16 mouse cellular contexts compared by ENCODE assay signal in genomic region chr2:142838775-142839174, GRCm38 (mm10).
DNase-seq lines count a peak whose midpoint lies in the region; ATAC-seq lines count a peak whose summit lies in the region.
"Had no signal": no experiment of that assay in that cellular context is flagged by ENCODE, and none has a peak within 500 bp of the region (broad histone marks: within the 10 kb centered on the region; RNA-seq: fewer than 3 reads in every experiment).

No protein-coding gene starts in this region.

- ATAC-seq in limb, embryonic 12.5 days (ENCODE audit: insufficient number of reproducible peaks, insufficient read depth, low FRiP score, low TSS enrichment, low read depth) = no peak
- no peak for ATAC-seq in lung, embryonic 16.5 days (ENCODE audit: low read depth)
- ATAC-seq in intestine, embryonic 16.5 days = peak; percentile 65
- no peak for ATAC-seq in stomach, embryonic 16.5 days (ENCODE audit: insufficient read depth, low FRiP score)
- no peak for ATAC-seq in hindbrain, embryonic 16.5 days
- ATAC-seq: forebrain, embryonic 13.5 days; forebrain, postnatal 0 days had no signal

- peak overlapping the region; percentile 56; the same call in 1 of the 2 replicates for H3K27ac ChIP-seq in limb, embryonic 12.5 days
- H3K27ac ChIP-seq in limb, embryonic 10.5 days = no peak overlapping the region
- peak overlapping the region; percentile 79 for H3K27ac ChIP-seq in lung, embryonic 16.5 days (ENCODE audit: low read length)
- 0 out of 2 replicates have a peak overlapping the region, but pooled peaks have one; percentile 45 for H3K27ac ChIP-seq in intestine, embryonic 16.5 days (ENCODE audit: low read length)
- peak overlapping the region; percentile 75 for H3K27ac ChIP-seq in stomach, embryonic 16.5 days (ENCODE audit: low read length)
- H3K27ac ChIP-seq in hindbrain, embryonic 16.5 days (ENCODE audit: low read depth, low read length) = no peak overlapping the region
- H3K27ac ChIP-seq: embryonic facial prominence, embryonic 10.5 days; forebrain, embryonic 13.5 days; hindbrain, embryonic 10.5 days; hindbrain, embryonic 14.5 days had no signal

- H3K4me1 ChIP-seq in limb, embryonic 12.5 days (replicated peaks) = peaks cover 6% of the 10 kb centered on the region
- H3K4me1 ChIP-seq in limb, embryonic 10.5 days = no peaks in the 10 kb centered on the region
- H3K4me1 ChIP-seq in lung, embryonic 16.5 days (replicated peaks; ENCODE audit: control insufficient read depth, insufficient read depth, low read length) = peaks cover 8% of the 10 kb centered on the region; the same call in 1 of the 2 replicates
- H3K4me1 ChIP-seq in intestine, embryonic 16.5 days (ENCODE audit: control insufficient read depth, insufficient read depth, low read length) = 0 out of 2 replicates have a peak, but pooled peaks cover 2% of the 10 kb centered on the region
- 0 out of 2 replicates have a peak, but pooled peaks cover 3% of the 10 kb centered on the region for H3K4me1 ChIP-seq in stomach, embryonic 16.5 days (ENCODE audit: control insufficient read depth, insufficient read depth, low read length)
- H3K4me1 ChIP-seq in hindbrain, embryonic 16.5 days (ENCODE audit: control insufficient read depth, insufficient read depth, low read depth, low read length) = no peaks in the 10 kb centered on the region
- H3K4me1 ChIP-seq: embryonic facial prominence, embryonic 10.5 days; hindbrain, embryonic 10.5 days had no signal

- no peak overlapping the region for H3K9ac ChIP-seq in limb, embryonic 12.5 days (replicated peaks)
- H3K9ac ChIP-seq in lung, embryonic 16.5 days (ENCODE audit: low read length) = no peak overlapping the region
- no peak overlapping the region for H3K9ac ChIP-seq in intestine, embryonic 16.5 days (ENCODE audit: low read depth, low read length)
- no peak overlapping the region for H3K9ac ChIP-seq in stomach, embryonic 16.5 days (ENCODE audit: low read length)
- H3K9ac ChIP-seq in hindbrain, embryonic 16.5 days (ENCODE audit: low read depth, low read length) = no peak overlapping the region
- H3K9ac ChIP-seq: forebrain, embryonic 13.5 days; forebrain, postnatal 0 days; hindbrain, embryonic 14.5 days had no signal

- no peak overlapping the region for H3K4me3 ChIP-seq in limb, embryonic 12.5 days (replicated peaks)
- no peak overlapping the region for H3K4me3 ChIP-seq in limb, embryonic 10.5 days
- H3K4me3 ChIP-seq in lung, embryonic 16.5 days (ENCODE audit: low read length) = no peak overlapping the region
- H3K4me3 ChIP-seq in intestine, embryonic 16.5 days (ENCODE audit: low read length) = no peak overlapping the region
- no peak overlapping the region for H3K4me3 ChIP-seq in stomach, embryonic 16.5 days (replicated peaks; ENCODE audit: low read length)
- H3K4me3 ChIP-seq in hindbrain, embryonic 16.5 days (ENCODE audit: low read length) = no peak overlapping the region
- H3K4me3 ChIP-seq: embryonic facial prominence, embryonic 10.5 days; forebrain, embryonic 13.5 days; hindbrain, embryonic 10.5 days had no signal

- H3K4me2 ChIP-seq in limb, embryonic 12.5 days = no peak overlapping the region
- no peak overlapping the region for H3K4me2 ChIP-seq in lung, embryonic 16.5 days (ENCODE audit: low read depth, low read length)
- H3K4me2 ChIP-seq in intestine, embryonic 16.5 days (ENCODE audit: low read depth, low read length) = no peak overlapping the region
- H3K4me2 ChIP-seq in stomach, embryonic 16.5 days (ENCODE audit: low read depth, low read length) = no peak overlapping the region
- H3K4me2 ChIP-seq in hindbrain, embryonic 16.5 days (ENCODE audit: low read length) = no peak overlapping the region
- H3K4me2 ChIP-seq: forebrain, embryonic 13.5 days; hindbrain, embryonic 14.5 days had no signal

- H3K27me3 ChIP-seq in limb, embryonic 12.5 days = no peaks in the 10 kb centered on the region
- H3K27me3 ChIP-seq in limb, embryonic 10.5 days (ENCODE audit: low read depth, poor library complexity, severe bottlenecking) = no peaks in the 10 kb centered on the region
- no peaks in the 10 kb centered on the region for H3K27me3 ChIP-seq in lung, embryonic 16.5 days (ENCODE audit: control insufficient read depth, insufficient read depth, low read depth, low read length)
- no peaks in the 10 kb centered on the region for H3K27me3 ChIP-seq in intestine, embryonic 16.5 days (replicated peaks; ENCODE audit: control insufficient read depth, insufficient read depth, low read length)
- H3K27me3 ChIP-seq in stomach, embryonic 16.5 days (ENCODE audit: control insufficient read depth, insufficient read depth, low read length) = no peaks in the 10 kb centered on the region
- H3K27me3 ChIP-seq in hindbrain, embryonic 16.5 days (replicated peaks; ENCODE audit: control insufficient read depth, insufficient read depth, low read length) = no peaks in the 10 kb centered on the region
- H3K27me3 ChIP-seq: forebrain, embryonic 13.5 days had no signal

- no peak for DNase-seq in limb, embryonic 10.5 days (ENCODE audit: low spot score)
- no peak for DNase-seq in lung, postnatal 25 days (ENCODE audit: low spot score)
- DNase-seq: adrenal gland, adult 8-10 months; cerebellum, adult 2 months; cerebellum, postnatal 10 days; forebrain, postnatal 0 days; gastrocnemius, postnatal 25 days had no signal

- no peaks in the 10 kb centered on the region for H3K9me3 ChIP-seq in limb, embryonic 12.5 days
- H3K9me3 ChIP-seq in limb, embryonic 10.5 days (replicated peaks) = no peaks in the 10 kb centered on the region
- no peaks in the 10 kb centered on the region for H3K9me3 ChIP-seq in lung, embryonic 16.5 days (ENCODE audit: control insufficient read depth, low read length)
- no peaks in the 10 kb centered on the region for H3K9me3 ChIP-seq in intestine, embryonic 16.5 days (ENCODE audit: control insufficient read depth, low read length)
- no peaks in the 10 kb centered on the region for H3K9me3 ChIP-seq in stomach, embryonic 16.5 days (replicated peaks; ENCODE audit: control insufficient read depth, low read length)
- H3K9me3 ChIP-seq in hindbrain, embryonic 16.5 days (ENCODE audit: control insufficient read depth, low read length) = no peaks in the 10 kb centered on the region
- H3K9me3 ChIP-seq: embryonic facial prominence, embryonic 10.5 days; forebrain, embryonic 13.5 days; hindbrain, embryonic 10.5 days had no signal

- WGBS in limb, embryonic 12.5 days = 56% methylated on average over 3 of the region's 3 CpGs
- 70% methylated on average over 3 of the region's 3 CpGs for WGBS in limb, embryonic 10.5 days
- WGBS in lung, embryonic 16.5 days = 48% methylated on average over 3 of the region's 3 CpGs
- WGBS in intestine, embryonic 16.5 days = 51% methylated on average over 3 of the region's 3 CpGs
- WGBS in stomach, embryonic 16.5 days = 56% methylated on average over 3 of the region's 3 CpGs
- WGBS in hindbrain, embryonic 16.5 days = 76% methylated on average over 3 of the region's 3 CpGs

- H3K36me3 ChIP-seq in limb, embryonic 12.5 days = no peaks in the 10 kb centered on the region
- no peaks in the 10 kb centered on the region; the same call in 1 of the 2 replicates for H3K36me3 ChIP-seq in limb, embryonic 10.5 days
- H3K36me3 ChIP-seq in lung, embryonic 16.5 days (ENCODE audit: control insufficient read depth, insufficient read depth, low read length) = 0 out of 2 replicates have a peak, but pooled peaks cover 1% of the 10 kb centered on the region
- no peaks in the 10 kb centered on the region for H3K36me3 ChIP-seq in intestine, embryonic 16.5 days (ENCODE audit: control insufficient read depth, insufficient read depth, low read length)
- no peaks in the 10 kb centered on the region for H3K36me3 ChIP-seq in stomach, embryonic 16.5 days (ENCODE audit: control insufficient read depth, insufficient read depth, low read length)
- H3K36me3 ChIP-seq in hindbrain, embryonic 16.5 days (ENCODE audit: control insufficient read depth, insufficient read depth, low read length) = no peaks in the 10 kb centered on the region
- H3K36me3 ChIP-seq: embryonic facial prominence, embryonic 10.5 days; hindbrain, embryonic 10.5 days had no signal

Comparison
In these comparisons a context has a peak if more than half of its experiments do, and no peak if none do; other contexts are left out.
1. H3K27ac ChIP-seq: peak in limb, embryonic 12.5 days (single experiment), lung, embryonic 16.5 days (single experiment), intestine, embryonic 16.5 days (single experiment) and stomach, embryonic 16.5 days (single experiment); none in limb, embryonic 10.5 days (single experiment) and hindbrain, embryonic 16.5 days (single experiment).